Mouse (Mus musculus): ENCODE data around the gene Fhad1. TPM values are rescaled to one million over a fixed set of nuclear protein-coding genes. Genes with fewer than 3 reads are reported as not detected.

Fhad1 gene
- polyA plus RNA-seq, 1 experiment from 2014 or later, result 4.0 TPM

DNA sequence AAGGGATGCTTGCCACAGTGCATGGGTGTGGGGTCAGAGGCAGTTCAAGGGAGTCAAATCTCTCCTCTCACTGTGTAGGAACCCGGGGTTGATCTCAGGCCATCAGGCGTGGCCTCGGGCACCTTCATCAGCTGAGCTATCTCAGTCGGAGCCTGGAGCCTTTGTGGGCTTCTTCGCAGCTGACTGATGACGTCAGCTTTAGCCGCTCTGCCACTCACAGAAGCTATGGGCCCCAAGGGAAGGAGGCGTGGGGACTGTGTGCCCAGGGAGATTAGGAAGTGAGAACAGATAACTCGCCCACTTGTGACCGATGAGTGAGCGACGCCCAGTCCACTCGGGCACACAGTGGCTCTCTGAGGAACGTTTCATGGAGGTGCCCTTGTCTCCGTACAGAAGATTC is 2.8 kb upstream of the Fhad1 start:
- Histone ChIP-seq H3K36me3 (ENCODE audit: control insufficient read depth, insufficient read depth) (no peaks in the 10 kb centered on the region), H3K9me3 (replicated peaks; ENCODE audit: control insufficient read depth, low read length) (no peaks in the 10 kb centered on the region), H3K4me3 (ENCODE audit: low read length) (peak overlapping the region; percentile 5; the same call in 1 of the 2 replicates), H3K27me3 (ENCODE audit: control insufficient read depth, insufficient read depth, low read length) (0 out of 2 replicates have a peak, but pooled peaks cover 3% of the 10 kb centered on the region), H3K4me2 (ENCODE audit: low read depth, low read length) (peak overlapping the region; percentile 35), H3K4me1 (ENCODE audit: control insufficient read depth, insufficient read depth, low read length) (peaks cover 24% of the 10 kb centered on the region), H3K9ac (ENCODE audit: low read length) (no peak overlapping the region), H3K27ac (ENCODE audit: low read length) (no peak overlapping the region)
- peak; percentile 59 for ATAC-seq (replicated peaks; ENCODE audit: extremely low read depth, insufficient read depth, low FRiP score)
- WGBS, result 8% methylated on average over 15 of the region's 15 CpGs

DNA sequence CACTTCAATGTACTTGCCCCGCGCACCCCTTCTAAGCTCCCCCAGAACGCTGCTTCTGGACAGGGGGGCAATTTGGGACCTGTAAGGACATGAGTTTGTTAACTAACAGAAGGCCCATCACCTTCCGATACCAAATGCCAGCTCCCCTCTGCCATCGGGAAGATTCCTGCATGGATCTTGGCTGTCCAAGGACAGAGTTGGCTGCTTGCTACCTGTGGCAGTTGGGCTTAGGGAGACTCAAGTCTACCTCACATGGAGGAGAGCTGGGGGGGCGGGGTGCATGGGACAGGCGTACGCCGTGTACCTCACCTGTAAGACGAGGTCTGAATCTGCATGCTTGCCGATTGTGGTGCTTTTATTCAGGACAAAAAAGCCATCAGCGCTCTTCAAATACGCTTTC is 3.6 kb downstream of the Fhad1 start:
- WGBS, result 94% methylated on average over 13 of the region's 13 CpGs
- no peaks in the 10 kb centered on the region for H3K9me3 ChIP-seq (replicated peaks; ENCODE audit: control insufficient read depth, low read length)
- H3K9ac ChIP-seq (ENCODE audit: low read length), result no peak overlapping the region
- H3K4me3 ChIP-seq (ENCODE audit: low read length), result no peak overlapping the region
- no peak for ATAC-seq (replicated peaks; ENCODE audit: extremely low read depth, insufficient read depth, low FRiP score)
- 0 out of 2 replicates have a peak, but pooled peaks cover 3% of the 10 kb centered on the region for H3K27me3 ChIP-seq (ENCODE audit: control insufficient read depth, insufficient read depth, low read length)
- no peaks in the 10 kb centered on the region for H3K36me3 ChIP-seq (ENCODE audit: control insufficient read depth, insufficient read depth)
- no peak overlapping the region for H3K27ac ChIP-seq (ENCODE audit: low read length)
- no peak overlapping the region for H3K4me2 ChIP-seq (ENCODE audit: low read depth, low read length)
- H3K4me1 ChIP-seq (ENCODE audit: control insufficient read depth, insufficient read depth, low read length), result peaks cover 17% of the 10 kb centered on the region

DNA sequence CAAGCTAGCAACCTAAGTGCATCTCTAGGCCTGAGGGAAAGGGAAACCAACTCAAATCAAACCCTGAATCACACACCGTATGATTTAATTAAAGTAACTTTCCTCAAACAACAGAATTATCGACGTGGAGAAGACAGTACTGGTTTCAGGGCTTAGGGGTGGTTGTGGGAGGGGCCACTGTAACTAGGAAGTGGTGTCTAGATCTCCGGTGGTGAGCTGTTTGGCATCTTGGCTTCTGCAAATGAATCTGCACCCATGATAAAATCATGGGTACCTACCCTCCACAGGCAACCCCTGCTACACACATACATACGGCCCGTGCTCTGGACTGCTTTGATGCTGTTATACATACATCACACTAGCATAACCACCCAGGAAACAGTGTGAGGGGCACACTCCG is 4.4 kb downstream of the Fhad1 start:
- WGBS, result 80% methylated on average over 7 of the region's 7 CpGs
- peaks cover 12% of the 10 kb centered on the region for H3K4me1 ChIP-seq (ENCODE audit: control insufficient read depth, insufficient read depth, low read length)
- no peaks in the 10 kb centered on the region for H3K27me3 ChIP-seq (ENCODE audit: control insufficient read depth, insufficient read depth, low read length)
- no peak overlapping the region for H3K27ac ChIP-seq (ENCODE audit: low read length)
- H3K9ac ChIP-seq (ENCODE audit: low read length), result no peak overlapping the region
- H3K36me3 ChIP-seq (ENCODE audit: control insufficient read depth, insufficient read depth), result no peaks in the 10 kb centered on the region
- no peak overlapping the region for H3K4me2 ChIP-seq (ENCODE audit: low read depth, low read length)
- no peak for ATAC-seq (replicated peaks; ENCODE audit: extremely low read depth, insufficient read depth, low FRiP score)
- no peak overlapping the region for H3K4me3 ChIP-seq (ENCODE audit: low read length)
- no peaks in the 10 kb centered on the region for H3K9me3 ChIP-seq (replicated peaks; ENCODE audit: control insufficient read depth, low read length)

DNA sequence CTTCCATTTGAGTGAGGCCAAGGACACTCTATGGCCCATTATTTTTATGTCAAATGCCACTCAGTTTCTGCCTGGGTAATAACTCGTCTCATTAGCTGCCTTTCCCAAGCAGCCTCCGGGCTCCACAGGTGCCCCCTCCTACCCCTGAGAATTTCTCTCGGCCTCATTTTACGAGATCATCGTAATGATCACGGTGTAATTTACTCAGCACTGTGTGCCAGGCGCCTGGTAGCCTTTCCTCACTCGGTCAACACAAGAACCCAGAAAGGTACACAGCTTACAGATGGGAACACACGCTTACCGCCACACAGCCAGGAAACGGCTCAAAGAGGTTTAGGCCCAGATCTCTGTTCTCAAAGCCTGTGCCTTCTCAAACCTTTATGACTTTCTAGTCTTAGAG is 6.7 kb downstream of the Fhad1 start:
- no peak overlapping the region for H3K4me3 ChIP-seq (ENCODE audit: low read length)
- no peaks in the 10 kb centered on the region for H3K27me3 ChIP-seq (ENCODE audit: control insufficient read depth, insufficient read depth, low read length)
- H3K9ac ChIP-seq (ENCODE audit: low read length), result no peak overlapping the region
- WGBS, result 83% methylated on average over 11 of the region's 11 CpGs
- H3K27ac ChIP-seq (ENCODE audit: low read length), result no peak overlapping the region
- ATAC-seq (replicated peaks; ENCODE audit: extremely low read depth, insufficient read depth, low FRiP score), result no peak
- no peaks in the 10 kb centered on the region for H3K36me3 ChIP-seq (ENCODE audit: control insufficient read depth, insufficient read depth)
- no peak overlapping the region for H3K4me2 ChIP-seq (ENCODE audit: low read depth, low read length)
- peaks cover 2% of the 10 kb centered on the region for H3K4me1 ChIP-seq (ENCODE audit: control insufficient read depth, insufficient read depth, low read length)
- no peaks in the 10 kb centered on the region for H3K9me3 ChIP-seq (replicated peaks; ENCODE audit: control insufficient read depth, low read length)

DNA sequence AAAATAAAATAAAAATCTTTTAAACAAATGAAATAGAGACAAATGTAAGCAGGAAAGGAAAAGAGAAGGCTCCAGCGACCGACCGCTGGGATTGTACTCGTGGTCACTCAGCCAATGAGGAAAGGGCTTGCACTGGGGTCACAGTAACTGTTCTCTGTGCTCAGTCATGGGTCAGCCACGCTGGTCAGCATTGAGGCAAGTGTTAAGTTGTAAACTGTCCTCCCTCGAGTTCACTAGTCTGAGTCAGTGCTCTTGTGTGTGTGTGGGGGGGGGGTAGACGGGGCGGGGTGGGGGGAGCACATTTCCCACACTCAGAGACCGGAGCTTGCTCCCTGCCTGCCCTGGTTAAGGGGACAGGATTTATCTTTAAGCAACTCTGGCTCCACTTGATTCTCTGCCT is 14.3 kb downstream of the Fhad1 start:
- Histone ChIP-seq H3K27ac (ENCODE audit: low read length) (no peak overlapping the region), H3K9ac (ENCODE audit: low read length) (no peak overlapping the region), H3K4me2 (ENCODE audit: low read depth, low read length) (no peak overlapping the region), H3K9me3 (replicated peaks; ENCODE audit: control insufficient read depth, low read length) (no peaks in the 10 kb centered on the region; the same call in 1 of the 2 replicates), H3K4me3 (ENCODE audit: low read length) (no peak overlapping the region), H3K27me3 (ENCODE audit: control insufficient read depth, insufficient read depth, low read length) (no peaks in the 10 kb centered on the region), H3K36me3 (ENCODE audit: control insufficient read depth, insufficient read depth) (no peaks in the 10 kb centered on the region), H3K4me1 (ENCODE audit: control insufficient read depth, insufficient read depth, low read length) (no peaks in the 10 kb centered on the region)
- no peak for ATAC-seq (replicated peaks; ENCODE audit: extremely low read depth, insufficient read depth, low FRiP score)
- WGBS, result 49% methylated on average over 9 of the region's 9 CpGs

DNA sequence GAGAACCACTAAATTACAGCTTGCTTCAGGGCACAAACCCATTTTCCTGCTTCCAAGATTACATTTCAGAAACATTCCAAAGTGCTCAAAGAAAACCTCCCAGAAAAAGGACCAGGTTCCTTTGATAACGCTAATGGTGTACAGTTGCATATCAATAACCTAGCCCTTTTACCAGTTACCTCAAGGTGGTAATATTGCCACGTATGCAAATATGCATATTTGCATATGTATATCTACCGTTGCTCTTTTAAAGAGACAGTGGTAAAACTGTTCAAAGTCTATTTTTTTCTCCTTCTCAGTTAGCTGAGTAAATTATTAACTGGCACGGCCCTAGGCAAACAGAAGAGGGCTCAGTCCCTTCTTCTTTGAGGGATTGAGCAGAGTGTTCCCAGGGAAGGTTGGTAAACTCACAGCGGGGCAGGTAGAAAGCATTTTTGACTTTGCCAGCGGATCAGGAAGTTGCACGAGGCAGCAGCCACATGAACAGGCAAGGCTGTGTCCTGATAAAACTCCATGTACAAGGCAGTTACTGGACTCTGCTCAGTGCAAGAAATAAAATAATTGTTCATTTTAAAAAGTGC is 15.3 kb downstream of the Fhad1 start:
- Histone ChIP-seq H3K9me3 (replicated peaks; ENCODE audit: control insufficient read depth, low read length) (no peaks in the 10 kb centered on the region; the same call in 1 of the 2 replicates), H3K36me3 (ENCODE audit: control insufficient read depth, insufficient read depth) (no peaks in the 10 kb centered on the region), H3K9ac (ENCODE audit: low read length) (no peak overlapping the region), H3K4me1 (ENCODE audit: control insufficient read depth, insufficient read depth, low read length) (no peaks in the 10 kb centered on the region), H3K27me3 (ENCODE audit: control insufficient read depth, insufficient read depth, low read length) (no peaks in the 10 kb centered on the region), H3K4me3 (ENCODE audit: low read length) (no peak overlapping the region), H3K27ac (ENCODE audit: low read length) (no peak overlapping the region), H3K4me2 (ENCODE audit: low read depth, low read length) (no peak overlapping the region)
- ATAC-seq (replicated peaks; ENCODE audit: extremely low read depth, insufficient read depth, low FRiP score), result no peak
- 54% methylated on average over 7 of the region's 7 CpGs for WGBS

DNA sequence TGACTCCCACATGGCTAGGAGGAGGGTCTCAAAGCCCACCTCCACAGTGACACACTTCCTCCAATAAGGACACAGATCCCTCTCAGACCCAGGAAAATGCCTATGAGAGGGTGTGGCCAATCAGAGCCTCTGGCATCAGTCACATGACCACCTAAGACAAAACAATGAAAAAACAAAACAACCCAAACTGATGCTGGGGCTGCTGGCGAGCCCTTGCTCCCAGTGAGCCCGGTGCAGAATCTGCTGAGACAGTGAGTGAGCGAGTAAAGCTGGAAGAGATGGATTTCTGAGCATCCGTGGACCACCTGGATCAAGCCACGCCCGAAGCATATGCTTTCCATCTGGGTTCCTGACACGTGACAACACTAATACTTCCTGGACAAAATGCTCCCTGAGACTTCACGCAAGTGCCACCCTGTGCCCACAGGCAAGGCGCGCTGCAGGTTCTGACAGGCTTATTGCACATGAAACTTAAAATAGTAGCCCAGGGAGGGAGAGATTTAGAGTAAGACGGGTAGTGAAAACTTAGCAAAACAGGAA is 16.5 kb downstream of the Fhad1 start:
- peak overlapping the region; percentile 58 for H3K4me2 ChIP-seq (ENCODE audit: low read depth, low read length)
- no peaks in the 10 kb centered on the region for H3K4me1 ChIP-seq (ENCODE audit: control insufficient read depth, insufficient read depth, low read length)
- peak overlapping the region; percentile 44 for H3K4me3 ChIP-seq (ENCODE audit: low read length)
- WGBS, result 33% methylated on average over 11 of the region's 11 CpGs
- H3K36me3 ChIP-seq (ENCODE audit: control insufficient read depth, insufficient read depth), result no peaks in the 10 kb centered on the region
- no peak overlapping the region for H3K27ac ChIP-seq (ENCODE audit: low read length)
- no peak overlapping the region for H3K9ac ChIP-seq (ENCODE audit: low read length)
- no peaks in the 10 kb centered on the region; the same call in 1 of the 2 replicates for H3K9me3 ChIP-seq (replicated peaks; ENCODE audit: control insufficient read depth, low read length)
- H3K27me3 ChIP-seq (ENCODE audit: control insufficient read depth, insufficient read depth, low read length), result no peaks in the 10 kb centered on the region
- peak; percentile 25; the same call in 1 of the 2 replicates for ATAC-seq (replicated peaks; ENCODE audit: extremely low read depth, insufficient read depth, low FRiP score)

DNA sequence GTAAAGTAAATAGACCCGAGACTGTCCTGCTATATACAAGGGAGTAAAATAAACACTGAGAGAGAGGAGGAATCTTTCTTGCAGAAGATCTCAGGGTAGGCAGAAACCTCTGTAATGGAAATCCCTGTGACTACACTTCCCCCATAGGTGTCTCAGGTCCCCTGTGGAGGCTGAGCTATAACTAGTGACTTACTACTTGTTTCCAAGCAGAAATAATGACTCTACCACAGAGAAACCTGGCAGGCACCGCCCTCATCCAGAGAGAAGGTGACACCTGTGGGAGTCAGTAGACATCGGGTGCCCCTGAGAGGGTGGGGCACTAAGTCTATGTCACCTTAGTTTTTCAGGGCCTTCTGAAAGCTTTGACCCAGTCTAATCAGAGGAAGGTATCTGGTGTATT is 18.0 kb downstream of the Fhad1 start:
- 65% methylated on average over 3 of the region's 3 CpGs for WGBS
- no peak for ATAC-seq (replicated peaks; ENCODE audit: extremely low read depth, insufficient read depth, low FRiP score)
- no peaks in the 10 kb centered on the region for H3K9me3 ChIP-seq (replicated peaks; ENCODE audit: control insufficient read depth, low read length)
- H3K27ac ChIP-seq (ENCODE audit: low read length), result no peak overlapping the region
- no peak overlapping the region for H3K4me3 ChIP-seq (ENCODE audit: low read length)
- no peaks in the 10 kb centered on the region for H3K27me3 ChIP-seq (ENCODE audit: control insufficient read depth, insufficient read depth, low read length)
- H3K4me2 ChIP-seq (ENCODE audit: low read depth, low read length), result no peak overlapping the region
- no peaks in the 10 kb centered on the region for H3K4me1 ChIP-seq (ENCODE audit: control insufficient read depth, insufficient read depth, low read length)
- no peak overlapping the region for H3K9ac ChIP-seq (ENCODE audit: low read length)
- no peaks in the 10 kb centered on the region for H3K36me3 ChIP-seq (ENCODE audit: control insufficient read depth, insufficient read depth)

DNA sequence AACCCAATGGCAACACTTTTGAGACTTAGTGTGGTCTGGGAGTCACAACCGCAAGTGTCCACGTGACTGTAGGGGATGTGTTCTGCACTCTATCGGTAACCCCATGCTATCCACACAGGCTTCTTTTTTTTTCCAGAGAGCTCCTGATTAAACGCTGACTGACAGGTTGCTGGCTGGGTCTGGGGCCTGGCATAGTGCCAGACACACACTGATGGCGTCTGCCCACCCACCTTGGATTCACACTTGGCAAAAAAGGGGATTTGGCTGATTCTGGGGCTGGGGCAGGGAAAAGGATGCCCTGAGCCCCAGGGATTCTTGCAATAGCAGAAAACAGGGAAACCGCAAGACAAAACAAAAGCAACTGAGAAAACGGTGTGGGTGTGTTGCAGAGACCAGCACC is 18.8 kb downstream of the Fhad1 start:
- Histone ChIP-seq H3K4me2 (ENCODE audit: low read depth, low read length) (no peak overlapping the region), H3K4me3 (ENCODE audit: low read length) (no peak overlapping the region), H3K9me3 (replicated peaks; ENCODE audit: control insufficient read depth, low read length) (no peaks in the 10 kb centered on the region), H3K4me1 (ENCODE audit: control insufficient read depth, insufficient read depth, low read length) (no peaks in the 10 kb centered on the region), H3K9ac (ENCODE audit: low read length) (no peak overlapping the region), H3K27me3 (ENCODE audit: control insufficient read depth, insufficient read depth, low read length) (no peaks in the 10 kb centered on the region), H3K27ac (ENCODE audit: low read length) (no peak overlapping the region), H3K36me3 (ENCODE audit: control insufficient read depth, insufficient read depth) (no peaks in the 10 kb centered on the region)
- WGBS, result 37% methylated on average over 7 of the region's 7 CpGs
- ATAC-seq (replicated peaks; ENCODE audit: extremely low read depth, insufficient read depth, low FRiP score), result no peak

Data from heart, embryonic 16.5 days (tissue).